Mouse (Mus musculus) spleen, postnatal 36 days (tissue): ENCODE measurements around the gene Shisa5.

Experiments used
- DNase-seq, 2 experiments: peaks; one replicate each; pipeline ENCODE4 v3.0.0; 2022; ENCODE audit warnings: low spot score in 2 of 2, mixed read lengths in 1 of 2

The Shisa5 gene

GRCm38 (mm10) chr9:109092799-109093198 is 54.4 kb downstream of the Shisa5 start:
- no peak for DNase-seq

- no peak for DNase-seq
These were observed 55.6 kb downstream of the Shisa5 start for GRCm38 (mm10) chr9:109093786-109094552.

GRCm38 (mm10) chr9:109094553-109095136 is 56.3 kb downstream of the Shisa5 start:
- no peak for DNase-seq

- peak; percentile 30 to 43 for DNase-seq
These were observed 57.0 kb downstream of the Shisa5 start, which contains the start of gene Plxnb1 for GRCm38 (mm10) chr9:109095137-109095982. TSS of gene Plxnb1 (plus strand) at chr9:109095389.

GRCm38 (mm10) chr9:109096251-109096661 is 57.9 kb downstream of the Shisa5 start:
- no peak for DNase-seq

- DNase-seq, result no peak
These were observed 58.5 kb downstream of the Shisa5 start for GRCm38 (mm10) chr9:109096856-109097255.

- DNase-seq, result no peak
These were observed 58.9 kb downstream of the Shisa5 start for GRCm38 (mm10) chr9:109097291-109097690.

- no peak for DNase-seq
These were observed 59.5 kb downstream of the Shisa5 start for GRCm38 (mm10) chr9:109097831-109098230.

- DNase-seq, result no peak
These were observed 60.0 kb downstream of the Shisa5 start for GRCm38 (mm10) chr9:109098366-109098765.

- no peak for DNase-seq
These were observed 60.6 kb downstream of the Shisa5 start for GRCm38 (mm10) chr9:109098969-109099368.

GRCm38 (mm10) chr9:109100307-109100928 is 62.1 kb downstream of the Shisa5 start:
- DNase-seq, result no peak

GRCm38 (mm10) chr9:109101933-109102445 is 63.6 kb downstream of the Shisa5 start:
- no peak for DNase-seq

GRCm38 (mm10) chr9:109102541-109102940 is 64.2 kb downstream of the Shisa5 start:
- DNase-seq, result no peak

- no peak for DNase-seq
These were observed 64.9 kb downstream of the Shisa5 start for GRCm38 (mm10) chr9:109103250-109103649.

GRCm38 (mm10) chr9:109104083-109104482 is 65.7 kb downstream of the Shisa5 start:
- DNase-seq, result no peak

GRCm38 (mm10) chr9:109105011-109105410 is 66.6 kb downstream of the Shisa5 start:
- DNase-seq, result no peak

- DNase-seq, result no peak
These were observed 67.3 kb downstream of the Shisa5 start for GRCm38 (mm10) chr9:109105648-109106047.

- DNase-seq, result no peak
These were observed 69.0 kb downstream of the Shisa5 start for GRCm38 (mm10) chr9:109107341-109107740.
